Mouse (Mus musculus): ENCODE results near the gene Snx29. TPM values are rescaled to one million over a fixed set of nuclear protein-coding genes. Genes with fewer than 3 reads are reported as not detected.

The Snx29 gene
- polyA plus RNA-seq, 1 experiment from 2014 or later = 9.5 TPM

- Histone ChIP-seq H3K27me3 (ENCODE audit: control insufficient read depth, insufficient read depth, low read length) (no peaks in the 10 kb centered on the region), H3K27ac (replicated peaks; ENCODE audit: low read depth, low read length) (no peak overlapping the region), H3K36me3 (ENCODE audit: control insufficient read depth, insufficient read depth, low read length) (no peaks in the 10 kb centered on the region), H3K4me2 (ENCODE audit: low read depth, severe bottlenecking) (no peak overlapping the region), H3K4me1 (ENCODE audit: control insufficient read depth, insufficient read depth, low read length) (no peaks in the 10 kb centered on the region), H3K9me3 (ENCODE audit: control insufficient read depth, low read length) (no peaks in the 10 kb centered on the region), H3K9ac (ENCODE audit: low read length) (no peak overlapping the region), H3K4me3 (ENCODE audit: low read depth, low read length) (no peak overlapping the region)
- ATAC-seq (ENCODE audit: insufficient number of reproducible peaks, low FRiP score, low TSS enrichment, low read depth) = no peak
- DNase-seq (ENCODE audit: low spot score) = no peak
- 96% methylated on average over 9 of the region's 9 CpGs for WGBS
Measured at GRCm38 (mm10) chr16:11670251-11670970, 347.7 kb downstream of the Snx29 start.

- Histone ChIP-seq H3K4me1 (ENCODE audit: control insufficient read depth, insufficient read depth, low read length) (no peaks in the 10 kb centered on the region), H3K9me3 (ENCODE audit: control insufficient read depth, low read length) (no peaks in the 10 kb centered on the region), H3K4me2 (ENCODE audit: low read depth, severe bottlenecking) (no peak overlapping the region), H3K27ac (replicated peaks; ENCODE audit: low read depth, low read length) (no peak overlapping the region), H3K27me3 (ENCODE audit: control insufficient read depth, insufficient read depth, low read length) (no peaks in the 10 kb centered on the region), H3K9ac (ENCODE audit: low read length) (no peak overlapping the region), H3K4me3 (ENCODE audit: low read depth, low read length) (no peak overlapping the region), H3K36me3 (ENCODE audit: control insufficient read depth, insufficient read depth, low read length) (no peaks in the 10 kb centered on the region)
- ATAC-seq (ENCODE audit: insufficient number of reproducible peaks, low FRiP score, low TSS enrichment, low read depth) (no peak), DNase-seq (ENCODE audit: low spot score) (no peak)
- 82% methylated on average over 6 of the region's 6 CpGs for WGBS
Measured at GRCm38 (mm10) chr16:11670971-11671310, 348.2 kb downstream of the Snx29 start.

- no peak overlapping the region for H3K27ac ChIP-seq (replicated peaks; ENCODE audit: low read depth, low read length)
- ATAC-seq (ENCODE audit: insufficient number of reproducible peaks, low FRiP score, low TSS enrichment, low read depth) (no peak), DNase-seq (ENCODE audit: low spot score) (no peak)
- no peaks in the 10 kb centered on the region for H3K36me3 ChIP-seq (ENCODE audit: control insufficient read depth, insufficient read depth, low read length)
- no peak overlapping the region for H3K4me3 ChIP-seq (ENCODE audit: low read depth, low read length)
- H3K9ac ChIP-seq (ENCODE audit: low read length) = no peak overlapping the region
- no peaks in the 10 kb centered on the region for H3K9me3 ChIP-seq (ENCODE audit: control insufficient read depth, low read length)
- H3K4me2 ChIP-seq (ENCODE audit: low read depth, severe bottlenecking) = no peak overlapping the region
- H3K4me1 ChIP-seq (ENCODE audit: control insufficient read depth, insufficient read depth, low read length) = no peaks in the 10 kb centered on the region
- no peaks in the 10 kb centered on the region for H3K27me3 ChIP-seq (ENCODE audit: control insufficient read depth, insufficient read depth, low read length)
- 60% methylated on average over 4 of the region's 4 CpGs for WGBS
Measured at GRCm38 (mm10) chr16:11676006-11676405, 353.3 kb downstream of the Snx29 start.

GRCm38 (mm10) chr16:11685264-11685663 lies 362.6 kb downstream of the Snx29 start:
- no peak for ATAC-seq (ENCODE audit: insufficient number of reproducible peaks, low FRiP score, low TSS enrichment, low read depth)
- H3K9ac ChIP-seq (ENCODE audit: low read length) = no peak overlapping the region
- no peak for DNase-seq (ENCODE audit: low spot score)
- no peaks in the 10 kb centered on the region for H3K4me1 ChIP-seq (ENCODE audit: control insufficient read depth, insufficient read depth, low read length)
- H3K9me3 ChIP-seq (ENCODE audit: control insufficient read depth, low read length) = no peaks in the 10 kb centered on the region
- H3K4me2 ChIP-seq (ENCODE audit: low read depth, severe bottlenecking) = no peak overlapping the region
- H3K27me3 ChIP-seq (ENCODE audit: control insufficient read depth, insufficient read depth, low read length) = no peaks in the 10 kb centered on the region
- no peak overlapping the region for H3K27ac ChIP-seq (replicated peaks; ENCODE audit: low read depth, low read length)
- 87% methylated on average over 9 of the region's 9 CpGs for whole genome bisulfite sequencing
- H3K4me3 ChIP-seq (ENCODE audit: low read depth, low read length) = no peak overlapping the region
- no peaks in the 10 kb centered on the region for H3K36me3 ChIP-seq (ENCODE audit: control insufficient read depth, insufficient read depth, low read length)

- Histone ChIP-seq H3K27ac (replicated peaks; ENCODE audit: low read depth, low read length) (no peak overlapping the region), H3K4me1 (ENCODE audit: control insufficient read depth, insufficient read depth, low read length) (no peaks in the 10 kb centered on the region), H3K27me3 (ENCODE audit: control insufficient read depth, insufficient read depth, low read length) (no peaks in the 10 kb centered on the region), H3K4me2 (ENCODE audit: low read depth, severe bottlenecking) (no peak overlapping the region), H3K9me3 (ENCODE audit: control insufficient read depth, low read length) (no peaks in the 10 kb centered on the region), H3K9ac (ENCODE audit: low read length) (no peak overlapping the region), H3K4me3 (ENCODE audit: low read depth, low read length) (no peak overlapping the region), H3K36me3 (ENCODE audit: control insufficient read depth, insufficient read depth, low read length) (no peaks in the 10 kb centered on the region)
- ATAC-seq (ENCODE audit: insufficient number of reproducible peaks, low FRiP score, low TSS enrichment, low read depth) (no peak), DNase-seq (ENCODE audit: low spot score) (no peak)
- 78% methylated on average over 3 of the region's 3 CpGs for WGBS
Measured at GRCm38 (mm10) chr16:11685735-11686340, 363.1 kb downstream of the Snx29 start.

- no peaks in the 10 kb centered on the region for H3K27me3 ChIP-seq (ENCODE audit: control insufficient read depth, insufficient read depth, low read length)
- no peak overlapping the region for H3K9ac ChIP-seq (ENCODE audit: low read length)
- no peak for ATAC-seq (ENCODE audit: insufficient number of reproducible peaks, low FRiP score, low TSS enrichment, low read depth)
- H3K27ac ChIP-seq (replicated peaks; ENCODE audit: low read depth, low read length) = no peak overlapping the region
- DNase-seq (ENCODE audit: low spot score) = no peak
- H3K9me3 ChIP-seq (ENCODE audit: control insufficient read depth, low read length) = no peaks in the 10 kb centered on the region
- H3K4me2 ChIP-seq (ENCODE audit: low read depth, severe bottlenecking) = no peak overlapping the region
- H3K36me3 ChIP-seq (ENCODE audit: control insufficient read depth, insufficient read depth, low read length) = no peaks in the 10 kb centered on the region
- H3K4me3 ChIP-seq (ENCODE audit: low read depth, low read length) = no peak overlapping the region
- H3K4me1 ChIP-seq (ENCODE audit: control insufficient read depth, insufficient read depth, low read length) = no peaks in the 10 kb centered on the region
Measured at GRCm38 (mm10) chr16:11687836-11688235, 365.1 kb downstream of the Snx29 start.

- Histone ChIP-seq H3K27ac (replicated peaks; ENCODE audit: low read depth, low read length) (no peak overlapping the region), H3K4me1 (ENCODE audit: control insufficient read depth, insufficient read depth, low read length) (no peaks in the 10 kb centered on the region), H3K4me3 (ENCODE audit: low read depth, low read length) (no peak overlapping the region), H3K9ac (ENCODE audit: low read length) (no peak overlapping the region), H3K9me3 (ENCODE audit: control insufficient read depth, low read length) (no peaks in the 10 kb centered on the region), H3K4me2 (ENCODE audit: low read depth, severe bottlenecking) (no peak overlapping the region), H3K36me3 (ENCODE audit: control insufficient read depth, insufficient read depth, low read length) (no peaks in the 10 kb centered on the region), H3K27me3 (ENCODE audit: control insufficient read depth, insufficient read depth, low read length) (no peaks in the 10 kb centered on the region)
- WGBS = 72% methylated on average over 4 of the region's 4 CpGs
- DNase-seq (ENCODE audit: low spot score) (no peak), ATAC-seq (ENCODE audit: insufficient number of reproducible peaks, low FRiP score, low TSS enrichment, low read depth) (no peak)
Measured at GRCm38 (mm10) chr16:11688281-11689005, 365.7 kb downstream of the Snx29 start.

GRCm38 (mm10) chr16:11690097-11690496 lies 367.4 kb downstream of the Snx29 start:
- 95% methylated on average over 8 of the region's 8 CpGs for WGBS
- no peak for DNase-seq (ENCODE audit: low spot score)
- no peak overlapping the region for H3K27ac ChIP-seq (replicated peaks; ENCODE audit: low read depth, low read length)
- H3K9me3 ChIP-seq (ENCODE audit: control insufficient read depth, low read length) = no peaks in the 10 kb centered on the region
- H3K9ac ChIP-seq (ENCODE audit: low read length) = no peak overlapping the region
- no peak overlapping the region for H3K4me3 ChIP-seq (ENCODE audit: low read depth, low read length)
- H3K27me3 ChIP-seq (ENCODE audit: control insufficient read depth, insufficient read depth, low read length) = no peaks in the 10 kb centered on the region
- H3K4me2 ChIP-seq (ENCODE audit: low read depth, severe bottlenecking) = no peak overlapping the region
- H3K36me3 ChIP-seq (ENCODE audit: control insufficient read depth, insufficient read depth, low read length) = no peaks in the 10 kb centered on the region
- no peaks in the 10 kb centered on the region for H3K4me1 ChIP-seq (ENCODE audit: control insufficient read depth, insufficient read depth, low read length)
- ATAC-seq (ENCODE audit: insufficient number of reproducible peaks, low FRiP score, low TSS enrichment, low read depth) = no peak

All from limb, embryonic 11.5 days (tissue).